9 mouse cellular contexts compared by ENCODE assay signal in genomic region chr15:77018740-77019340, GRCm38 (mm10). TPM values are rescaled to one million over a fixed set of nuclear protein-coding genes. Genes with fewer than 3 reads are reported as not detected.
A peak's percentile ranks its signal among the peaks of the same experiment; 100 is the strongest.
DNase-seq lines count a peak whose midpoint lies in the region; ATAC-seq and TF ChIP-seq lines count a peak whose summit lies in the region.
"Had no signal": no experiment of that assay in that cellular context is flagged by ENCODE, and none has a peak within 500 bp of the region (broad histone marks: within the 10 kb centered on the region; RNA-seq: fewer than 3 reads in every experiment).

No protein-coding gene starts in this region.

- H3K4me2 ChIP-seq in hindbrain, postnatal 0 days (ENCODE audit: low read depth, low read length), result no peak overlapping the region
- H3K4me2 ChIP-seq in hindbrain, embryonic 16.5 days (ENCODE audit: low read length), result no peak overlapping the region
- no peak overlapping the region for H3K4me2 ChIP-seq in embryonic facial prominence, embryonic 14.5 days (ENCODE audit: low read depth, low read length)
- no peak overlapping the region for H3K4me2 ChIP-seq in stomach, postnatal 0 days (replicated peaks; ENCODE audit: low read depth)

- 67% methylated on average over 6 of the region's 6 CpGs for WGBS in hindbrain, postnatal 0 days
- 71% methylated on average over 6 of the region's 6 CpGs for WGBS in hindbrain, embryonic 16.5 days
- 70% methylated on average over 6 of the region's 6 CpGs for WGBS in embryonic facial prominence, embryonic 14.5 days
- WGBS in stomach, postnatal 0 days, result 62% methylated on average over 6 of the region's 6 CpGs

- H3K4me1 ChIP-seq in hindbrain, postnatal 0 days (ENCODE audit: insufficient read depth, low read length), result peaks cover 4% of the 10 kb centered on the region; the same call in 1 of the 2 replicates
- peaks cover 12% of the 10 kb centered on the region for H3K4me1 ChIP-seq in hindbrain, embryonic 16.5 days (ENCODE audit: control insufficient read depth, insufficient read depth, low read depth, low read length)
- H3K4me1 ChIP-seq in embryonic facial prominence, embryonic 14.5 days (ENCODE audit: control insufficient read depth, insufficient read depth, low read length), result peaks cover 22% of the 10 kb centered on the region
- no peaks in the 10 kb centered on the region for H3K4me1 ChIP-seq in stomach, postnatal 0 days (replicated peaks; ENCODE audit: control insufficient read depth, insufficient read depth)

- H3K9me3 ChIP-seq in hindbrain, postnatal 0 days (ENCODE audit: low read length), result no peaks in the 10 kb centered on the region
- H3K9me3 ChIP-seq in hindbrain, embryonic 16.5 days (ENCODE audit: control insufficient read depth, low read length), result no peaks in the 10 kb centered on the region
- no peaks in the 10 kb centered on the region for H3K9me3 ChIP-seq in embryonic facial prominence, embryonic 14.5 days (ENCODE audit: control insufficient read depth, low read length)
- no peaks in the 10 kb centered on the region for H3K9me3 ChIP-seq in stomach, postnatal 0 days (ENCODE audit: control insufficient read depth, low read length)

- no peaks in the 10 kb centered on the region for H3K36me3 ChIP-seq in hindbrain, postnatal 0 days (ENCODE audit: insufficient read depth, low read length)
- H3K36me3 ChIP-seq in hindbrain, embryonic 16.5 days (ENCODE audit: control insufficient read depth, insufficient read depth, low read length), result no peaks in the 10 kb centered on the region
- no peaks in the 10 kb centered on the region for H3K36me3 ChIP-seq in embryonic facial prominence, embryonic 14.5 days (ENCODE audit: control insufficient read depth, insufficient read depth, low read length)
- no peaks in the 10 kb centered on the region for H3K36me3 ChIP-seq in stomach, postnatal 0 days (ENCODE audit: control insufficient read depth, insufficient read depth, low read length)

- peak; percentile 66 for TF ChIP-seq CTCF in hindbrain, postnatal 0 days (IDR thresholded peaks at IDR 0.05; ENCODE audit: low read depth)
- peak; percentile 82 for TF ChIP-seq CTCF in stomach, postnatal 0 days (IDR thresholded peaks at IDR 0.05; ENCODE audit: low read depth)

- H3K4me3 ChIP-seq in hindbrain, postnatal 0 days (ENCODE audit: low read length), result no peak overlapping the region
- H3K4me3 ChIP-seq in hindbrain, embryonic 16.5 days (ENCODE audit: low read length), result no peak overlapping the region
- no peak overlapping the region for H3K4me3 ChIP-seq in embryonic facial prominence, embryonic 14.5 days (ENCODE audit: low read depth, low read length)
- no peak overlapping the region for H3K4me3 ChIP-seq in stomach, postnatal 0 days (ENCODE audit: low read depth, low read length)

- H3K9ac ChIP-seq in hindbrain, postnatal 0 days (replicated peaks; ENCODE audit: low read length), result no peak overlapping the region
- H3K9ac ChIP-seq in hindbrain, embryonic 16.5 days (ENCODE audit: low read depth, low read length), result no peak overlapping the region
- H3K9ac ChIP-seq in embryonic facial prominence, embryonic 14.5 days (ENCODE audit: low read depth, low read length), result no peak overlapping the region
- H3K9ac ChIP-seq in stomach, postnatal 0 days (ENCODE audit: low read length), result no peak overlapping the region

- DNase-seq in hindbrain, postnatal 0 days (ENCODE audit: low spot score), result peak; percentile 57
- peak; percentile 27 for DNase-seq in thymus, postnatal 4 days
- DNase-seq in thymus, postnatal 25 days, result no peak
- peak; percentile 66 for DNase-seq in embryonic facial prominence, embryonic 14.5 days (ENCODE audit: low spot score)
- peak; percentile 50 for DNase-seq in stomach, postnatal 0 days (ENCODE audit: low spot score)
- DNase-seq in yolk sac, embryonic 10.5 days (ENCODE audit: low spot score), result no peak

- no peak for ATAC-seq in hindbrain, postnatal 0 days
- ATAC-seq in hindbrain, embryonic 16.5 days, result no peak
- no peak; the same call in 1 of the 2 replicates for ATAC-seq in embryonic facial prominence, embryonic 14.5 days (ENCODE audit: low read depth)
- ATAC-seq in stomach, postnatal 0 days (ENCODE audit: low FRiP score, low TSS enrichment), result peak; percentile 46

- H3K27ac ChIP-seq in hindbrain, postnatal 0 days, result no peak overlapping the region
- no peak overlapping the region for H3K27ac ChIP-seq in hindbrain, embryonic 16.5 days (ENCODE audit: low read depth, low read length)
- no peak overlapping the region for H3K27ac ChIP-seq in embryonic facial prominence, embryonic 14.5 days (replicated peaks; ENCODE audit: low read depth, low read length)
- H3K27ac ChIP-seq in stomach, postnatal 0 days (replicated peaks), result no peak overlapping the region

- no peak for TF ChIP-seq EP300 in stomach, postnatal 0 days (optimal IDR thresholded peaks at IDR 0.05)

- H3K27me3 ChIP-seq in hindbrain, postnatal 0 days (ENCODE audit: insufficient read depth, low read length), result no peaks in the 10 kb centered on the region
- no peaks in the 10 kb centered on the region for H3K27me3 ChIP-seq in hindbrain, embryonic 16.5 days (replicated peaks; ENCODE audit: control insufficient read depth, insufficient read depth, low read length)
- no peaks in the 10 kb centered on the region for H3K27me3 ChIP-seq in embryonic facial prominence, embryonic 14.5 days (replicated peaks; ENCODE audit: control insufficient read depth, insufficient read depth, low read length)
- no peaks in the 10 kb centered on the region for H3K27me3 ChIP-seq in stomach, postnatal 0 days (ENCODE audit: control insufficient read depth, insufficient read depth, low read length)

RNA-seq across cellular contexts. Expression of gene Apol6, which starts 25.7 kb away (rescaled TPM):
- total RNA-seq in hindbrain, postnatal 0 days (2014; rRNA removed), result 1.1 TPM in 1 of 2 replicates, not detected in the other
- 0.35 TPM in 1 of 2 replicates, not detected in the other for polyA plus RNA-seq in hindbrain, postnatal 0 days (2015; fragmentation: Nextera tagmentation; extraction: Ambion mirVana)
- not detected in 2 replicates for polyA plus RNA-seq in hindbrain, embryonic 16.5 days (2015; fragmentation: Nextera tagmentation; extraction: Ambion mirVana)
- polyA plus RNA-seq in embryonic facial prominence, embryonic 14.5 days (2014; fragmentation: Nextera tagmentation; extraction: Ambion mirVana), result 0.21 TPM in 2 replicates
- 0.25 and 0.51 TPM in 2 replicates for polyA plus RNA-seq in stomach, postnatal 0 days (2015; fragmentation: Nextera tagmentation; extraction: Ambion mirVana)
- polyA plus RNA-seq: limb, embryonic 11.5 days; neural tube, embryonic 11.5 days had no signal

RNA-seq across cellular contexts. Expression of gene Mb, which starts 31.6 kb away (rescaled TPM):
- 0.65 TPM in 1 of 2 replicates, not detected in the other for total RNA-seq in hindbrain, postnatal 0 days (2014; rRNA removed)
- polyA plus RNA-seq in hindbrain, postnatal 0 days (2015; fragmentation: Nextera tagmentation; extraction: Ambion mirVana), result 0.20 and 0.28 TPM in 2 replicates
- polyA plus RNA-seq in hindbrain, embryonic 16.5 days (2015; fragmentation: Nextera tagmentation; extraction: Ambion mirVana), result 0.71 and 0.81 TPM in 2 replicates
- polyA plus RNA-seq in embryonic facial prominence, embryonic 14.5 days (2014; fragmentation: Nextera tagmentation; extraction: Ambion mirVana), result 12.9 and 13.9 TPM in 2 replicates
- 0.91 and 1.1 TPM in 2 replicates for polyA plus RNA-seq in stomach, postnatal 0 days (2015; fragmentation: Nextera tagmentation; extraction: Ambion mirVana)

Comparison
In these comparisons a context has a peak if more than half of its experiments do, and no peak if none do; other contexts are left out.
1. DNase-seq: peak in hindbrain, postnatal 0 days (single experiment), thymus, postnatal 4 days (single experiment), embryonic facial prominence, embryonic 14.5 days (single experiment) and stomach, postnatal 0 days (single experiment); none in thymus, postnatal 25 days (single experiment) and yolk sac, embryonic 10.5 days (single experiment).